Mouse (Mus musculus): ENCODE measurements around the gene Crmp1. TPM values are rescaled to one million over a fixed set of nuclear protein-coding genes. Genes with fewer than 3 reads are reported as not detected.

Crmp1 gene
- total and polyA plus RNA-seq, 3 experiments: not detected

DNA sequence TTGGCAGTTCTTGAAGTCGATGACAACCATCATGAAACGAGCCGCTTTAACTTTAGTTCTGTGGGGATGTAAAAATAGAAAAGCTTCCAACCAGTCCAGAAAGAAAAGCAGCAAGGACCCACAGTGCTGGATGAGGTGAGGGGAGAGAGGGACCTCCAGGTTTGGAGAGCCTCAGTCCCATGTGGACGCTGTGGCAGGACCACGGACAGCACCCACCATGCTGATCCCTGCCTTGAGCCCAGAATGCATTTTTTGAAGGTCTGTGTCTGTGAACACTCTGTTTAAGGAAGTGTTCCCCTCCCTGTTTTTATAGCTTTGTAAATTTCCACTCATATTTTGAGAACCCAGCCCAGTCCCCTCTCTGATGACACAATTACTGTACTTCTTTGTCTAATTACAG lies 15.5 kb downstream of the Crmp1 start:
- Histone ChIP-seq H3K27ac (ENCODE audit: control insufficient read depth, low read depth, low read length) (no peak overlapping the region), H3K4me1 (ENCODE audit: control insufficient read depth in 1 of 2, insufficient read depth in 2 of 2, low read length in 2 of 2) (no peaks in the 10 kb centered on the region), H3K9me3 (replicated peaks; ENCODE audit: insufficient read depth, low read length) (no peaks in the 10 kb centered on the region), H3K27me3 (ENCODE audit: control insufficient read depth in 1 of 2, insufficient read depth in 2 of 2, low read length in 2 of 2) (no peaks in the 10 kb centered on the region), H3K4me3 (ENCODE audit: control insufficient read depth in 1 of 2, insufficient read depth in 1 of 2, low read depth in 2 of 2, low read length in 2 of 2) (no peak overlapping the region), H3K9ac (ENCODE audit: control insufficient read depth, low read depth, low read length, poor library complexity, severe bottlenecking) (no peak overlapping the region), H3K79me2 (ENCODE audit: control insufficient read depth, insufficient read depth, low read length, poor library complexity) (no peaks in the 10 kb centered on the region), H3K36me3 (ENCODE audit: control insufficient read depth in 1 of 2, insufficient read depth in 2 of 2, low read length in 2 of 2) (no peaks in the 10 kb centered on the region)
- DNase-seq (ENCODE audit: low read depth, low spot score): peak; percentile 22
- TF ChIP-seq ELF1 (IDR thresholded peaks at IDR 0.05; ENCODE audit: low read depth, low read length) (no peak), HCFC1 (IDR thresholded peaks at IDR 0.05; ENCODE audit: low read depth, low read length) (no peak), USF1 (IDR thresholded peaks at IDR 0.05; ENCODE audit: low read depth, low read length) (no peak), ZMIZ1 (IDR thresholded peaks at IDR 0.05; ENCODE audit: low read depth, low read length) (no peak), BHLHE40 (IDR thresholded peaks at IDR 0.05; ENCODE audit: borderline replicate concordance, low read depth, low read length) (no peak), ZNF384 (IDR thresholded peaks at IDR 0.05; ENCODE audit: low read depth, low read length) (no peak), SIN3A (IDR thresholded peaks at IDR 0.05; ENCODE audit: low read length) (no peak), CTCF (IDR thresholded peaks at IDR 0.05 in 2 of 3, conservative IDR thresholded peaks at IDR 0.05 in 1 of 3; ENCODE audit: control insufficient read depth in 1 of 3, insufficient read depth in 1 of 3, low read depth in 2 of 3, low read length in 3 of 3, poor library complexity in 1 of 3, severe bottlenecking in 1 of 3) (no peak), EP300 (IDR thresholded peaks at IDR 0.05; ENCODE audit: low read depth in 1 of 2, low read length in 2 of 2) (no peak), NRF1 (IDR thresholded peaks at IDR 0.05; ENCODE audit: insufficient read depth, low read depth, low read length, poor library complexity, severe bottlenecking) (no peak), MXI1 (IDR thresholded peaks at IDR 0.05; ENCODE audit: low read depth, low read length) (no peak), USF2 (IDR thresholded peaks at IDR 0.05; ENCODE audit: borderline replicate concordance in 1 of 2, insufficient read depth in 1 of 2, low read depth in 1 of 2, low read length in 2 of 2) (no peak), JUND (IDR thresholded peaks at IDR 0.05; ENCODE audit: low read depth, low read length) (no peak)

DNA sequence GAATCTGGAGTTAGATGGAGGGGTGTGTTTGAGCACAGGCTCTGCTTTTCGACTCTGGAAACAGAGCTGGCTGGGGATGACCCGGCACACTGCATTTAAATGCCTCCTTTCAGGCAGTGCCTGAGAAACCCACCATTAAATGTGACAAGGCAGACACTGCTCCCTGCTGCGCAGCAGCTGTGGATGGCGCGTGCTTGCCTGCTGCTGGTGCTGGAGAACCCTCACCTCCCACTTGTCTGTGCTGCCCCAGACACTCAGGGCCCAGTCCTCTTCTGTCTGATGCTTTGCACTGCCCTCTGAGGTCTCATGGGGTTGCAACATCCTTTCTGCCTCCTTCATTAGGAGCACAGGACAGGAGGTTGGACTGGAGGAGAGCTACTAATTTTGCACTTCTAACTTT lies 20.0 kb downstream of the Crmp1 start:
- no peaks in the 10 kb centered on the region for H3K9me3 ChIP-seq (replicated peaks; ENCODE audit: insufficient read depth, low read length)
- TF ChIP-seq POLR2AphosphoS2 (IDR thresholded peaks at IDR 0.05; ENCODE audit: low read length) (no peak), ELF1 (IDR thresholded peaks at IDR 0.05; ENCODE audit: low read depth, low read length) (no peak), NRF1 (IDR thresholded peaks at IDR 0.05; ENCODE audit: insufficient read depth, low read depth, low read length, poor library complexity, severe bottlenecking) (no peak), JUND (IDR thresholded peaks at IDR 0.05; ENCODE audit: low read depth, low read length) (no peak), TAL1 (IDR thresholded peaks at IDR 0.05; ENCODE audit: low read length) (no peak), BHLHE40 (IDR thresholded peaks at IDR 0.05; ENCODE audit: borderline replicate concordance, low read depth, low read length) (no peak), MAZ (IDR thresholded peaks at IDR 0.05; ENCODE audit: low read depth, low read length) (no peak), UBTF (IDR thresholded peaks at IDR 0.05; ENCODE audit: borderline replicate concordance, insufficient read depth, low read depth, low read length) (no peak), CHD1 (IDR thresholded peaks at IDR 0.05; ENCODE audit: low read depth, low read length) (no peak), ZNF384 (IDR thresholded peaks at IDR 0.05; ENCODE audit: low read depth, low read length) (no peak), TBP (IDR thresholded peaks at IDR 0.05; ENCODE audit: low read depth, low read length) (no peak), ZC3H11A (IDR thresholded peaks at IDR 0.05; ENCODE audit: low read depth, low read length) (no peak)
- no peak overlapping the region for H3K9ac ChIP-seq (ENCODE audit: control insufficient read depth, low read depth, low read length, poor library complexity, severe bottlenecking)
- DNase-seq (ENCODE audit: low read depth, low spot score): no peak
- no peaks in the 10 kb centered on the region for H3K36me3 ChIP-seq (ENCODE audit: control insufficient read depth in 1 of 2, insufficient read depth in 2 of 2, low read length in 2 of 2)
- H3K79me2 ChIP-seq (ENCODE audit: control insufficient read depth, insufficient read depth, low read length, poor library complexity): no peaks in the 10 kb centered on the region
- H3K4me1 ChIP-seq (ENCODE audit: control insufficient read depth in 1 of 2, insufficient read depth in 2 of 2, low read length in 2 of 2): no peaks in the 10 kb centered on the region
- no peak overlapping the region for H3K4me3 ChIP-seq (ENCODE audit: control insufficient read depth in 1 of 2, insufficient read depth in 1 of 2, low read depth in 2 of 2, low read length in 2 of 2)
- no peak overlapping the region for H3K27ac ChIP-seq (ENCODE audit: control insufficient read depth, low read depth, low read length)
- no peaks in the 10 kb centered on the region; a peak in 1 of 4 replicates for H3K27me3 ChIP-seq (ENCODE audit: control insufficient read depth in 1 of 2, insufficient read depth in 2 of 2, low read length in 2 of 2)

Data from MEL (cell line).